Mouse (Mus musculus): Measurements from ENCODE around the gene Podxl2. TPM values are rescaled to one million over a fixed set of nuclear protein-coding genes. Genes with fewer than 3 reads are reported as not detected.

Podxl2 gene
- polyA plus RNA-seq, 1 experiment = 3.4 TPM

DNA sequence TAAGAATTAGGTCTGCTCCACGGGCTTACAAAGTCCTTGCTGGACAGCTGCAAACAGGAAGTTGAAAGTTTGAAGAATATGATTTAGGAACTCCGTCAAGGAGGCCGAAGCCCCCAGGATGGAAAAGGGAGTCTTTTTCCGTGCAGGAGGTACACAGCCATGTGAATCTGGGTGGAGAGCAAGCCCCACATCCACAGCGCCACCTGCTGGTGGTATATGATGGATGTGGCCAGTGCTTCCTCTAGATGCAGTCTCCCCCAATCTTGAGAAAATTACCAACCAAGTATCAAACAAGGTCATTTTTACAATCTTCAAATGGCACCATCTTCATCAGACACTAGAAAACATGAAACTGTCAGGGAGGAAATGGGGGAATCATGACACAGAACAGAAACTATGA is 18.7 kb upstream of the Podxl2 start:
- Histone ChIP-seq H3K4me2 (ENCODE audit: low read depth) (no peak overlapping the region), H3K4me3 (no peak overlapping the region), H3K36me3 (ENCODE audit: control insufficient read depth, insufficient read depth) (peaks cover 3% of the 10 kb centered on the region), H3K79me2 (ENCODE audit: control insufficient read depth, insufficient read depth) (no peaks in the 10 kb centered on the region), H3ac (ENCODE audit: control insufficient read depth, insufficient read length) (no peak overlapping the region), H3K27me3 (ENCODE audit: control insufficient read depth, insufficient read depth, insufficient read length) (no peaks in the 10 kb centered on the region)
- TF ChIP-seq MAX (IDR thresholded peaks at IDR 0.05; ENCODE audit: low read depth) = no peak
- TF ChIP-seq CEBPB (IDR thresholded peaks at IDR 0.05; ENCODE audit: insufficient read depth, poor library complexity, severe bottlenecking) = no peak
- no peak for TF ChIP-seq TCF3 (IDR thresholded peaks at IDR 0.05; ENCODE audit: insufficient read length, low read depth)
- no peak for TF ChIP-seq MYOG (IDR thresholded peaks at IDR 0.05; ENCODE audit: control insufficient read depth in 1 of 3, insufficient read depth in 1 of 3, insufficient read length in 2 of 3, low read depth in 2 of 3)
- TF ChIP-seq USF1 (IDR thresholded peaks at IDR 0.05; ENCODE audit: low read depth) = no peak
- TF ChIP-seq POLR2AphosphoS2 (IDR thresholded peaks at IDR 0.05; ENCODE audit: insufficient read length, low read depth) = no peak
- no peak for TF ChIP-seq MYOD1 (IDR thresholded peaks at IDR 0.05; ENCODE audit: control insufficient read depth in 1 of 3, insufficient read length in 2 of 3, low read depth in 2 of 3)
- TF ChIP-seq REST (IDR thresholded peaks at IDR 0.05; ENCODE audit: insufficient read depth, insufficient read length) = no peak
- TF ChIP-seq E2F4 (IDR thresholded peaks at IDR 0.05; ENCODE audit: insufficient read depth) = no peak
- TF ChIP-seq SRF (IDR thresholded peaks at IDR 0.05; ENCODE audit: control insufficient read depth, insufficient read length, low read depth) = no peak
- no peak for TF ChIP-seq POLR2A (IDR thresholded peaks at IDR 0.05; ENCODE audit: insufficient read length, low read depth)
- TF ChIP-seq TCF12 (IDR thresholded peaks at IDR 0.05; ENCODE audit: insufficient read depth, poor library complexity, severe bottlenecking) = no peak

- Histone ChIP-seq H3ac (ENCODE audit: control insufficient read depth, insufficient read length) (no peak overlapping the region), H3K4me3 (no peak overlapping the region), H3K4me2 (ENCODE audit: low read depth) (no peak overlapping the region), H3K36me3 (ENCODE audit: control insufficient read depth, insufficient read depth) (peaks cover 7% of the 10 kb centered on the region), H3K27me3 (ENCODE audit: control insufficient read depth, insufficient read depth, insufficient read length) (no peaks in the 10 kb centered on the region), H3K79me2 (ENCODE audit: control insufficient read depth, insufficient read depth) (no peaks in the 10 kb centered on the region)
- no peak for TF ChIP-seq USF1 (IDR thresholded peaks at IDR 0.05; ENCODE audit: low read depth)
- no peak for TF ChIP-seq POLR2AphosphoS2 (IDR thresholded peaks at IDR 0.05; ENCODE audit: insufficient read length, low read depth)
- TF ChIP-seq SRF (IDR thresholded peaks at IDR 0.05; ENCODE audit: control insufficient read depth, insufficient read length, low read depth) = no peak
- TF ChIP-seq MAX (IDR thresholded peaks at IDR 0.05; ENCODE audit: low read depth) = no peak
- no peak for TF ChIP-seq TCF12 (IDR thresholded peaks at IDR 0.05; ENCODE audit: insufficient read depth, poor library complexity, severe bottlenecking)
- TF ChIP-seq REST (IDR thresholded peaks at IDR 0.05; ENCODE audit: insufficient read depth, insufficient read length) = no peak
- no peak for TF ChIP-seq CEBPB (IDR thresholded peaks at IDR 0.05; ENCODE audit: insufficient read depth, poor library complexity, severe bottlenecking)
- TF ChIP-seq MYOD1 (IDR thresholded peaks at IDR 0.05; ENCODE audit: control insufficient read depth in 1 of 3, insufficient read length in 2 of 3, low read depth in 2 of 3) = no peak
- TF ChIP-seq E2F4 (IDR thresholded peaks at IDR 0.05; ENCODE audit: insufficient read depth) = no peak
- no peak for TF ChIP-seq POLR2A (IDR thresholded peaks at IDR 0.05; ENCODE audit: insufficient read length, low read depth)
- no peak for TF ChIP-seq TCF3 (IDR thresholded peaks at IDR 0.05; ENCODE audit: insufficient read length, low read depth)
- no peak for TF ChIP-seq MYOG (IDR thresholded peaks at IDR 0.05; ENCODE audit: control insufficient read depth in 1 of 3, insufficient read depth in 1 of 3, insufficient read length in 2 of 3, low read depth in 2 of 3)
Measured at GRCm38 (mm10) chr6:88890832-88891231, 16.0 kb upstream of the Podxl2 start.

DNA sequence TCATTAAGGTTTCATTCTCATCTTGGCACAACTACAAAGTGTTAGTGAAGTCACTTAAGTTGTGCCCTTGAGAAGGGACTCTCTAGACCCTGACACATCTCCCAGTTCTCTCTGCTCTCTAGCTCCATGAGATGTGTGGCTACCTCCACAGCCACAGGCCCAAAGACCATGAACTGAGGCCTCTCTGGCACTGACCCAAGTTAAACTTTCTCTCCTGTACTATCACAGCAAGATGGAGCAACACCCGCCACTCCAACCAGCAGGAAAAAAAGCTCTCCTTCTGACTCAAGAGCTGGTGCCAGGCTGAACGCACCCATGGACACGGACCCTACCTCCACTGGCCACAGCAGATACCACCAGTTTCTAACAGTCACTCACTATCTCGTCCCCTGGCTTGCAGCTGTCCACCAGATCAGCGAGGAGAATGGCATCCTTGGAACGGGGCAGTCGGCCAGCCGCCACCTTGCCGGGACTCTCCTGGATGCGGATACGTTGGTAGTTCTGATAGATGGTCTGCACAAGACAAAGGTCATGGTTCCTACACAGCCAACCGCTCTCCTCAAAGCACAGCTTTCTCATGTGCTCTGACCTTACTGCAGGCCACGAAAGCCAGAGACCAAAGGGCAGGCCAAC is 14.7 kb upstream of the Podxl2 start:
- H3K36me3 ChIP-seq (ENCODE audit: control insufficient read depth, insufficient read depth) = peaks cover 7% of the 10 kb centered on the region
- no peak overlapping the region for H3K4me2 ChIP-seq (ENCODE audit: low read depth)
- no peak overlapping the region for H3ac ChIP-seq (ENCODE audit: control insufficient read depth, insufficient read length)
- H3K27me3 ChIP-seq (ENCODE audit: control insufficient read depth, insufficient read depth, insufficient read length) = no peaks in the 10 kb centered on the region
- H3K79me2 ChIP-seq (ENCODE audit: control insufficient read depth, insufficient read depth) = no peaks in the 10 kb centered on the region
- H3K4me3 ChIP-seq = no peak overlapping the region
- TF ChIP-seq MAX (IDR thresholded peaks at IDR 0.05; ENCODE audit: low read depth) (no peak), SRF (IDR thresholded peaks at IDR 0.05; ENCODE audit: control insufficient read depth, insufficient read length, low read depth) (no peak), MYOG (IDR thresholded peaks at IDR 0.05; ENCODE audit: control insufficient read depth in 1 of 3, insufficient read depth in 1 of 3, insufficient read length in 2 of 3, low read depth in 2 of 3) (no peak), TCF3 (IDR thresholded peaks at IDR 0.05; ENCODE audit: insufficient read length, low read depth) (no peak)

DNA sequence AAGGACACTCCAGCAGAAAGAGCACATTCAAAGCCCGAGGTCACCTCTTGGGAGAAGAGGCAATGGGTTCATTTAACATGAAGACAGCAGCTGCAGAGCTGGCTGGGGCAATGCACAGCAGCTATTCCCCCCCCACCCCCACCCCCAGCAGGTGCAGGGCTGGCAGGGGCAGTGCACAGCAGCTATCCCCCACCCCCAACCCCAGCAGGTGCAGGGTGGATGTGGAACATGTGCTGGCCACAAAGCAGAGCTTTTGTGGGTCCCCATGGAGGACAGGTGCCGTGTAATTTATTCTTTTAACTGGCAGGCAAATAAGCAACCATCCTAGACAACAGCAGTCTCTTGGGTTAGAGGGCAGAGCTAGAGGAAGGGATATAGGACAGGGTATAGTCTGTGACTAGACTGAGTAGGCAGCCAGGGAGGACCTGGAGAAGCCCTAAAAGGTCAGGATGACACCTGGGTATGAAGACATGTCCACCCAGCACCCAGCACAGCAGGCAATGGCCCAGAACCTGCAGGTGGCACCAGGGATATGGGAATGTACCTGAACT is 11.6 kb upstream of the Podxl2 start:
- Histone ChIP-seq H3K4me3 (no peak overlapping the region), H3ac (ENCODE audit: control insufficient read depth, insufficient read length) (no peak overlapping the region), H3K27me3 (ENCODE audit: control insufficient read depth, insufficient read depth, insufficient read length) (no peaks in the 10 kb centered on the region)

More for the DNA sequence above, 11.6 kb upstream of the Podxl2 start:
- TF ChIP-seq REST (IDR thresholded peaks at IDR 0.05; ENCODE audit: insufficient read depth, insufficient read length) (no peak), SRF (IDR thresholded peaks at IDR 0.05; ENCODE audit: control insufficient read depth, insufficient read length, low read depth) (no peak), TCF12 (IDR thresholded peaks at IDR 0.05; ENCODE audit: insufficient read depth, poor library complexity, severe bottlenecking) (peak; percentile 99), E2F4 (IDR thresholded peaks at IDR 0.05; ENCODE audit: insufficient read depth) (no peak), MYOD1 (IDR thresholded peaks at IDR 0.05; ENCODE audit: control insufficient read depth in 1 of 3, insufficient read length in 2 of 3, low read depth in 2 of 3) (peak; percentile 67 to 99 (median 97)), MAX (IDR thresholded peaks at IDR 0.05; ENCODE audit: low read depth) (no peak), POLR2A (IDR thresholded peaks at IDR 0.05; ENCODE audit: insufficient read length, low read depth) (no peak), POLR2AphosphoS2 (IDR thresholded peaks at IDR 0.05; ENCODE audit: insufficient read length, low read depth) (no peak), CEBPB (IDR thresholded peaks at IDR 0.05; ENCODE audit: insufficient read depth, poor library complexity, severe bottlenecking) (no peak), TCF3 (IDR thresholded peaks at IDR 0.05; ENCODE audit: insufficient read length, low read depth) (peak; percentile 100), USF1 (IDR thresholded peaks at IDR 0.05; ENCODE audit: low read depth) (no peak), MYOG (IDR thresholded peaks at IDR 0.05; ENCODE audit: control insufficient read depth in 1 of 3, insufficient read depth in 1 of 3, insufficient read length in 2 of 3, low read depth in 2 of 3) (peak; percentile 68 to 99 (median 98))
- Histone ChIP-seq H3K36me3 (ENCODE audit: control insufficient read depth, insufficient read depth) (peaks cover 7% of the 10 kb centered on the region), H3K79me2 (ENCODE audit: control insufficient read depth, insufficient read depth) (no peaks in the 10 kb centered on the region), H3K4me2 (ENCODE audit: low read depth) (no peak overlapping the region)
